Mouse (Mus musculus): ENCODE measurements around the gene Frk. TPM values are rescaled to one million over a fixed set of nuclear protein-coding genes. Genes with fewer than 3 reads are reported as not detected.
A peak's percentile ranks its signal among the peaks of the same experiment; 100 is the strongest.

Frk gene
- polyA plus RNA-seq, 1 experiment: 3.8 TPM

DNA sequence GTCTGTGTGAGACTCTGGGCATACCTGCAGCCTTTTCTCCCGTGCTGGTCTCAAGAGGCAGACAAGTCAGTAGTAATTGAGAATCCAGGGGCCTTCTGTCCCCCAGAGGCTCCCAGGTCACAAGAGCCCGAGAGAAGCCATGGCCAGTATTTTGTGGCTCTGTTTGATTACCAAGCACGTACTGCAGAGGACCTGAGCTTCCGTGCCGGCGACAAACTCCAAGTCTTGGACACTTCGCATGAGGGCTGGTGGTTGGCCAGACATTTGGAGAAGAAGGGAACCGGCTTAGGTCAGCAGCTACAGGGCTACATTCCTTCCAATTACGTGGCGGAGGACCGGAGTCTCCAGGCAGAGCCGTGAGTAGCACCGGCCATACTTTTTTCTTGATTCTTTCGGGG lies 814 bp downstream of the Frk start:
- no peak for TF ChIP-seq CTCF (conservative IDR thresholded peaks at IDR 0.05; ENCODE audit: insufficient read depth, insufficient read length, low read depth, low read length)
- no peak for TF ChIP-seq POLR2A (IDR thresholded peaks at IDR 0.05; ENCODE audit: low read depth, low read length)
- H3K4me3 ChIP-seq (ENCODE audit: insufficient read depth, low read depth, low read length): peak overlapping the region; percentile 61
- H3K36me3 ChIP-seq (ENCODE audit: control insufficient read depth, insufficient read depth, low read length): no peaks in the 10 kb centered on the region
- peak; percentile 61 for DNase-seq
- no peaks in the 10 kb centered on the region for H3K27me3 ChIP-seq (replicated peaks; ENCODE audit: control insufficient read depth, insufficient read depth, low read length)
- H3K4me1 ChIP-seq (ENCODE audit: control insufficient read depth, insufficient read depth, low read length): peaks cover 9% of the 10 kb centered on the region; the same call in 1 of the 2 replicates
- WGBS: 7% methylated on average over 14 of the region's 14 CpGs
- peak overlapping the region; percentile 80 for H3K27ac ChIP-seq (ENCODE audit: insufficient read depth, low read depth, low read length)

DNA sequence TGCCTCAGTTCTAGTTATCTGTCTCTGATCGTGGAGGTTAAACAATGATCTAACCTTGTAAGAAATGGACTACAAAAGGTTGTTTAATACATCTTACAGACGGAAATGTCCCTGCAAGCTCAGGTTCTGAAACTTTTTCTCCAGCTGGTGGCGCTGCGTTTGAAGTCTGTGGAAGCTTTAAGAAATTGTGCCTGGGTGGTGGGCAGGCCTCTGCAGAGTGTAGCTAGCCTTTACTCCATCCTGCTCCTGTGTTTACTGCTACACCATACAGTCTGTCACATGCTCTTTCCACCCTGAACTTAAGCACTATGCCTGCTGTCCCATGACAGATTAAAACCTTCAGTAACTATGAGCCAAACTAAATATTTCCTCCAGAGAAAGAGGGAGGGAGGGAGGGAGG lies 1.9 kb downstream of the Frk start:
- H3K27ac ChIP-seq (ENCODE audit: insufficient read depth, low read depth, low read length): no peak overlapping the region
- no peaks in the 10 kb centered on the region for H3K36me3 ChIP-seq (ENCODE audit: control insufficient read depth, insufficient read depth, low read length)
- peak; percentile 24; the same call in 1 of the 2 replicates for TF ChIP-seq CTCF (conservative IDR thresholded peaks at IDR 0.05; ENCODE audit: insufficient read depth, insufficient read length, low read depth, low read length)
- TF ChIP-seq POLR2A (IDR thresholded peaks at IDR 0.05; ENCODE audit: low read depth, low read length): no peak
- peak overlapping the region; percentile 42 for H3K4me3 ChIP-seq (ENCODE audit: insufficient read depth, low read depth, low read length)
- WGBS: 33% methylated on average over 4 of the region's 4 CpGs
- peak; percentile 52 for DNase-seq
- no peaks in the 10 kb centered on the region for H3K27me3 ChIP-seq (replicated peaks; ENCODE audit: control insufficient read depth, insufficient read depth, low read length)
- peaks cover 9% of the 10 kb centered on the region; the same call in 1 of the 2 replicates for H3K4me1 ChIP-seq (ENCODE audit: control insufficient read depth, insufficient read depth, low read length)

GRCm38 (mm10) chr10:34507807-34508206 lies 24.6 kb downstream of the Frk start:
- TF ChIP-seq CTCF (conservative IDR thresholded peaks at IDR 0.05; ENCODE audit: insufficient read depth, insufficient read length, low read depth, low read length) (no peak), POLR2A (IDR thresholded peaks at IDR 0.05; ENCODE audit: low read depth, low read length) (no peak)
- H3K27ac ChIP-seq (ENCODE audit: insufficient read depth, low read depth, low read length): no peak overlapping the region
- no peak for DNase-seq
- WGBS: 70% methylated on average over 2 of the region's 2 CpGs
- no peaks in the 10 kb centered on the region for H3K27me3 ChIP-seq (replicated peaks; ENCODE audit: control insufficient read depth, insufficient read depth, low read length)
- H3K36me3 ChIP-seq (ENCODE audit: control insufficient read depth, insufficient read depth, low read length): no peaks in the 10 kb centered on the region
- H3K4me3 ChIP-seq (ENCODE audit: insufficient read depth, low read depth, low read length): no peak overlapping the region
- H3K4me1 ChIP-seq (ENCODE audit: control insufficient read depth, insufficient read depth, low read length): no peaks in the 10 kb centered on the region

- no peak for DNase-seq
- TF ChIP-seq POLR2A (IDR thresholded peaks at IDR 0.05; ENCODE audit: low read depth, low read length) (no peak), CTCF (conservative IDR thresholded peaks at IDR 0.05; ENCODE audit: insufficient read depth, insufficient read length, low read depth, low read length) (no peak)
- H3K36me3 ChIP-seq (ENCODE audit: control insufficient read depth, insufficient read depth, low read length): no peaks in the 10 kb centered on the region
- H3K27me3 ChIP-seq (replicated peaks; ENCODE audit: control insufficient read depth, insufficient read depth, low read length): no peaks in the 10 kb centered on the region
- 61% methylated on average over 1 of the region's 1 CpGs for WGBS
- no peak overlapping the region for H3K27ac ChIP-seq (ENCODE audit: insufficient read depth, low read depth, low read length)
- no peak overlapping the region for H3K4me3 ChIP-seq (ENCODE audit: insufficient read depth, low read depth, low read length)
- no peaks in the 10 kb centered on the region for H3K4me1 ChIP-seq (ENCODE audit: control insufficient read depth, insufficient read depth, low read length)
Observed at GRCm38 (mm10) chr10:34508593-34508992, 25.4 kb downstream of the Frk start.

GRCm38 (mm10) chr10:34509256-34509655 lies 26.1 kb downstream of the Frk start:
- DNase-seq: no peak
- 94% methylated on average over 2 of the region's 2 CpGs for WGBS
- Histone ChIP-seq H3K4me3 (ENCODE audit: insufficient read depth, low read depth, low read length) (no peak overlapping the region), H3K27me3 (replicated peaks; ENCODE audit: control insufficient read depth, insufficient read depth, low read length) (no peaks in the 10 kb centered on the region), H3K36me3 (ENCODE audit: control insufficient read depth, insufficient read depth, low read length) (no peaks in the 10 kb centered on the region), H3K4me1 (ENCODE audit: control insufficient read depth, insufficient read depth, low read length) (no peaks in the 10 kb centered on the region), H3K27ac (ENCODE audit: insufficient read depth, low read depth, low read length) (no peak overlapping the region)
- no peak for TF ChIP-seq CTCF (conservative IDR thresholded peaks at IDR 0.05; ENCODE audit: insufficient read depth, insufficient read length, low read depth, low read length)
- no peak for TF ChIP-seq POLR2A (IDR thresholded peaks at IDR 0.05; ENCODE audit: low read depth, low read length)

GRCm38 (mm10) chr10:34511192-34511591 lies 28.0 kb downstream of the Frk start:
- H3K27ac ChIP-seq (ENCODE audit: insufficient read depth, low read depth, low read length): no peak overlapping the region
- H3K4me3 ChIP-seq (ENCODE audit: insufficient read depth, low read depth, low read length): no peak overlapping the region
- H3K27me3 ChIP-seq (replicated peaks; ENCODE audit: control insufficient read depth, insufficient read depth, low read length): no peaks in the 10 kb centered on the region
- TF ChIP-seq POLR2A (IDR thresholded peaks at IDR 0.05; ENCODE audit: low read depth, low read length) (no peak), CTCF (conservative IDR thresholded peaks at IDR 0.05; ENCODE audit: insufficient read depth, insufficient read length, low read depth, low read length) (no peak)
- no peaks in the 10 kb centered on the region for H3K36me3 ChIP-seq (ENCODE audit: control insufficient read depth, insufficient read depth, low read length)
- 45% methylated on average over 3 of the region's 3 CpGs for WGBS
- DNase-seq: peak; percentile 10
- no peaks in the 10 kb centered on the region for H3K4me1 ChIP-seq (ENCODE audit: control insufficient read depth, insufficient read depth, low read length)

DNA sequence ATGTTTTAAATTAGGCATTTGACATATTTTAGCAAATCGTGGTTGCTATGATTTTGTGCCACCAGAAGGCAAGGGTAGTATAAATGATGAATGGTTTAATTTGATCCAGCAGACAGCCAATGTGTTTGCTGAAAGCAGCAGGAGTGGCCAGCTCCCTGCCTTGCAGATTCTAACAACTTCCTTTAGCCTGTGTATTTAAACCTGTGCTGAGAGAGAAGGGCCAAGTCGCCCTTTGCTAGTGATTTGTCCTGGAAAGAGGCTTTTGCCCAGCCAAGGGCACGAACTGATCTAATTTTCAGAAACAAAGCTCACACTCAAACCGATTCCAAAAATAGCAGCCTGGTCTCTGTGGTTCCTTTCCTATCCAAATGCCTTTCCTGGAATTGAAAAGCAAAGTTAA lies 29.4 kb downstream of the Frk start:
- 12% methylated on average over 4 of the region's 4 CpGs for WGBS

More for the DNA sequence above, 29.4 kb downstream of the Frk start:
- H3K4me3 ChIP-seq (ENCODE audit: insufficient read depth, low read depth, low read length): no peak overlapping the region
- H3K27ac ChIP-seq (ENCODE audit: insufficient read depth, low read depth, low read length): no peak overlapping the region
- TF ChIP-seq POLR2A (IDR thresholded peaks at IDR 0.05; ENCODE audit: low read depth, low read length) (no peak), CTCF (conservative IDR thresholded peaks at IDR 0.05; ENCODE audit: insufficient read depth, insufficient read length, low read depth, low read length) (no peak)
- DNase-seq: peak; percentile 30
- H3K4me1 ChIP-seq (ENCODE audit: control insufficient read depth, insufficient read depth, low read length): no peaks in the 10 kb centered on the region
- no peaks in the 10 kb centered on the region for H3K27me3 ChIP-seq (replicated peaks; ENCODE audit: control insufficient read depth, insufficient read depth, low read length)
- no peaks in the 10 kb centered on the region for H3K36me3 ChIP-seq (ENCODE audit: control insufficient read depth, insufficient read depth, low read length)

Measured in kidney, adult 2 months (tissue).